Mouse (Mus musculus) G1E (cell line): Measurements from ENCODE around the gene Dlgap3. TPM values are rescaled to one million over a fixed set of nuclear protein-coding genes. Genes with fewer than 3 reads are reported as not detected.

ENCODE experiments used
- ATAC-seq: 2 replicates; pipeline ENCODE4 v1.8.0; 2016; ENCODE audit warnings: mild to moderate bottlenecking; ENCODE audit not compliant: insufficient number of reproducible peaks, poor library complexity, low FRiP score, severe bottlenecking; ENCODE audit errors: extremely low read depth
- DNase-seq: peaks from one replicate; pipeline ENCODE4 v3.0.0; 2012; ENCODE audit warnings: low spot score
- H3K27me3 ChIP-seq: 2 replicates; pipeline ENCODE4 v1.6.1; 2012; ENCODE audit warnings: mild to moderate bottlenecking, low read length, inconsistent platforms; ENCODE audit not compliant: insufficient read depth
- H3K36me3 ChIP-seq: replicated peaks from 2 replicates; pipeline ENCODE3; 2012; ENCODE audit warnings: mild to moderate bottlenecking, inconsistent platforms
- H3K4me1 ChIP-seq: 2 replicates; pipeline ENCODE4 v1.6.1; 2012; ENCODE audit warnings: low read depth, low read length, inconsistent platforms, mixed read lengths; ENCODE audit not compliant: insufficient read depth
- H3K4me3 ChIP-seq: 2 replicates; pipeline ENCODE4 v1.5.1; 2012; ENCODE audit warnings: low read depth, mild to moderate bottlenecking, inconsistent platforms, low read length, moderate library complexity, mixed read lengths
- H3K9me3 ChIP-seq: replicated peaks from 2 replicates; pipeline ENCODE4 v1.6.1; 2012; ENCODE audit warnings: inconsistent platforms
- CTCF ChIP-seq: IDR thresholded peaks from 2 replicates; pipeline ENCODE4 v1.5.1; 2012; ENCODE audit warnings: low read depth, low read length, inconsistent platforms, mixed read lengths
- GATA1 ChIP-seq: IDR thresholded peaks from 2 replicates; pipeline ENCODE4 v1.6.1; 2012; ENCODE audit warnings: borderline replicate concordance, low read length, inconsistent platforms, mixed read lengths
- GATA2 ChIP-seq: IDR thresholded peaks from 2 replicates; pipeline ENCODE4 v1.6.1; 2012; ENCODE audit warnings: low read depth, low read length, inconsistent platforms, borderline replicate concordance
- POLR2AphosphoS5 ChIP-seq: IDR thresholded peaks from 2 replicates; pipeline ENCODE4 v1.6.1; 2012; ENCODE audit warnings: low read depth, low read length, inconsistent platforms; ENCODE audit not compliant: insufficient replicate concordance
- TAL1 ChIP-seq: conservative IDR thresholded peaks from 2 replicates; pipeline ENCODE4 v1.6.1; 2012; ENCODE audit warnings: low read depth, low read length, inconsistent platforms, mixed read lengths
- polyA plus RNA-seq: library from polyadenylated mRNA; stranded (reverse); fragments of >175 nt; gene quantifications from 2 replicates; pipeline ENCODE4 v1.2.3, GENCODE M21; 2012
- total RNA-seq, 2 experiments: library from RNA; stranded (forward) in 1 of 2; stranded (reverse) in 1 of 2; fragments of 200-1000 nt in 1 of 2; fragments of >200 nt in 1 of 2; fragmentation: Nextera tagmentation in 1 of 2; gene quantifications; 2 replicates each; pipeline ENCODE4 v1.2.3; 2014 to 2017

Gene Dlgap3
- total and polyA plus RNA-seq, 3 experiments: 0.05 TPM; not detected in 2

DNA sequence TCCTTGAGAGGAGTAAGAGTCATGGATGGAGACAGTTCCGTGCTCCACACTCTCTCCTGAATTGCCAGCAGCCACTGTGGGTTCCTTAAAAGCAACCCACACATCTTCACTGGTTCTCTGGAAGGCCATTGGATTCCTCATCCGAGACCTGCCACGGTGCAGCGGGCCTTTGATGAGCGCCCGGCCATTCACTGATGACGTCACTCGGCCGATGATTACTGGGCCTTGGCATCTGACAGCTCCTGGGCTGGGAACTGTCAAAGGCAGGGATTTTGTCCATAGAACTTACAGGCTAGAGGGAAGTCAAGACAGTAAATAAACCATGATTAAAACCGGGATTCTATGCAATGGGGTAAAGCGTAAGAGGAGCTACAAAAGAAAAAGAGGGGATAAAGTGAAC is 48.0 kb downstream of the Dlgap3 start:
- DNase-seq (no peak), ATAC-seq (no peak)
- Histone ChIP-seq H3K4me3 (no peak overlapping the region), H3K36me3 (no peaks in the 10 kb centered on the region), H3K27me3 (no peaks in the 10 kb centered on the region), H3K4me1 (no peaks in the 10 kb centered on the region), H3K9me3 (peaks cover 27% of the 10 kb centered on the region)
- TF ChIP-seq TAL1 (no peak), POLR2AphosphoS5 (no peak), GATA2 (no peak), GATA1 (no peak), CTCF (no peak)

GRCm38 (mm10) chr4:127223291-127223690 is 54.3 kb downstream of the Dlgap3 start:
- H3K27me3 ChIP-seq: no peaks in the 10 kb centered on the region
- no peak for TF ChIP-seq CTCF
- TF ChIP-seq POLR2AphosphoS5: no peak
- no peak for TF ChIP-seq TAL1
- no peak for TF ChIP-seq GATA2
- no peak for TF ChIP-seq GATA1

DNA sequence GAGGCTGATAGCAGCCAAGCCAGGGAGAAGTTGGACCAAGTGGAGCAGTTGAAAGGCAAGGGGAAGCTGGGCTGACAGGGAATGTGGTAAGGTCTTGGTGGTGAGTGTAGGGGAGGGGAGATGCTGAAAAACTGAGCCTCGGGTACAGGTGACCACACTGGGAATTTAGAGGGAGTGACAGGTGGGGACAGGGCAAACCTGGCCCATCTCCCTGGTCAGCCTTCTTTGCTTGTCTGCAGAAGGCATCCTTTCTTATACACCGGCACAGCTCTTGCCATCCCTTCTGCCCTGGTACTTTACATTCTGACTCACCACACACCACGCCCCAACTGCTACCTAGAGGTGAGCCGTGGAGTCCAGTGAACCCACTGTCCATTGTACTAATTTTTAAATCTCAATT is 54.8 kb downstream of the Dlgap3 start:
- H3K4me1 ChIP-seq: no peaks in the 10 kb centered on the region
- DNase-seq (no peak), ATAC-seq (no peak)
- no peak overlapping the region for H3K4me3 ChIP-seq
- no peaks in the 10 kb centered on the region for H3K9me3 ChIP-seq
- TF ChIP-seq POLR2AphosphoS5 (no peak), GATA2 (no peak), GATA1 (no peak), CTCF (no peak)
- H3K27me3 ChIP-seq: no peaks in the 10 kb centered on the region
- H3K36me3 ChIP-seq: no peaks in the 10 kb centered on the region

More at GRCm38 (mm10) chr4:127223291-127223690, 54.3 kb downstream of the Dlgap3 start:
- ATAC-seq: no peak
- no peaks in the 10 kb centered on the region for H3K4me1 ChIP-seq
- no peak for DNase-seq
- H3K9me3 ChIP-seq: no peaks in the 10 kb centered on the region
- no peak overlapping the region for H3K4me3 ChIP-seq
- H3K36me3 ChIP-seq: no peaks in the 10 kb centered on the region

DNA sequence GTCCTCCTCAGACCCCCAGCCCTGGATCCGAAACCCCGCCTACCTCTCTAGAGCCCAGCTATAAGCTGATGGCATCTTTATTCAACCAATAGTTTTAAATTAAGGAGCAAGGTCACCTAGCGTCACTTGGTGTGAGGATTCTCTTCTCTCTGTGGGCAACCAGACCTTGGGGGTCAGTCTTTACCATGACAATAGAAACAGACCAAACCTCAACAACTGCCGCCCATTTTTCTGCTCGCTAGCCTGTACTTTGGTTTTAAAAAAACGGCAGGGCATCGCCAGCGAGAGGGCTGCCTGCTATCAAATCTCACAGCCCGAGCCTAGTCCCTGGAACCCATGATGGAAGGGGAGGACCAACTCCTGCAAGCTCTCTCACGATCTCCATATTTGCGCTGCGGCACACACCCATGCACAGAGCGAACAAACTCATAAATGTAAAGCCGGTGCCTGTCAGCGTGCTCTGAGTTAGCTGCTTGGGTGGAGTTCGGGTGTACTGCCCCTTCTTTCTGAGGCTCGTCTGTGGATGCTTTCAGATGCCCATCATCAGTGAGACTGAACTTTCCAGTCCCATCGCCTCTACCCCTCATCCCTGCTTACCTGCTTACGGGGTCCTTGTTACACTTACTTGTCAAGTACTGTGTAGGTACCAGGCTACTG is 55.6 kb downstream of the Dlgap3 start:
- no peak for DNase-seq
- Histone ChIP-seq H3K4me1 (no peaks in the 10 kb centered on the region), H3K27me3 (no peaks in the 10 kb centered on the region), H3K4me3 (no peak overlapping the region), H3K9me3 (no peaks in the 10 kb centered on the region), H3K36me3 (no peaks in the 10 kb centered on the region)
- TF ChIP-seq CTCF (no peak), POLR2AphosphoS5 (no peak), GATA2 (no peak), TAL1 (no peak), GATA1 (no peak)
- no peak for ATAC-seq

- H3K9me3 ChIP-seq: no peaks in the 10 kb centered on the region
- no peak for ATAC-seq
- DNase-seq: no peak
- no peaks in the 10 kb centered on the region for H3K4me1 ChIP-seq
- H3K27me3 ChIP-seq: no peaks in the 10 kb centered on the region
- H3K36me3 ChIP-seq: no peaks in the 10 kb centered on the region
- H3K4me3 ChIP-seq: no peak overlapping the region
- TF ChIP-seq CTCF (no peak), TAL1 (no peak), GATA1 (no peak), POLR2AphosphoS5 (no peak), GATA2 (no peak)
Observed at GRCm38 (mm10) chr4:127226067-127226466, 57.1 kb downstream of the Dlgap3 start.

- DNase-seq: no peak
- Histone ChIP-seq H3K36me3 (no peaks in the 10 kb centered on the region), H3K4me1 (no peaks in the 10 kb centered on the region), H3K9me3 (no peaks in the 10 kb centered on the region), H3K27me3 (no peaks in the 10 kb centered on the region), H3K4me3 (no peak overlapping the region)
- no peak for TF ChIP-seq CTCF
- no peak for TF ChIP-seq TAL1
- TF ChIP-seq POLR2AphosphoS5: no peak
- TF ChIP-seq GATA1: no peak
- no peak for TF ChIP-seq GATA2
- no peak for ATAC-seq
Observed at GRCm38 (mm10) chr4:127227051-127227673, 58.2 kb downstream of the Dlgap3 start.
